Mouse (Mus musculus) adipocyte (in vitro differentiated cells): ENCODE data around the gene Dnaaf3.

ENCODE experiments used
- DNase-seq: peaks from one replicate; pipeline ENCODE4 v3.0.0-alpha.2; 2016; ENCODE audit warnings: low spot score

Dnaaf3 gene

DNA sequence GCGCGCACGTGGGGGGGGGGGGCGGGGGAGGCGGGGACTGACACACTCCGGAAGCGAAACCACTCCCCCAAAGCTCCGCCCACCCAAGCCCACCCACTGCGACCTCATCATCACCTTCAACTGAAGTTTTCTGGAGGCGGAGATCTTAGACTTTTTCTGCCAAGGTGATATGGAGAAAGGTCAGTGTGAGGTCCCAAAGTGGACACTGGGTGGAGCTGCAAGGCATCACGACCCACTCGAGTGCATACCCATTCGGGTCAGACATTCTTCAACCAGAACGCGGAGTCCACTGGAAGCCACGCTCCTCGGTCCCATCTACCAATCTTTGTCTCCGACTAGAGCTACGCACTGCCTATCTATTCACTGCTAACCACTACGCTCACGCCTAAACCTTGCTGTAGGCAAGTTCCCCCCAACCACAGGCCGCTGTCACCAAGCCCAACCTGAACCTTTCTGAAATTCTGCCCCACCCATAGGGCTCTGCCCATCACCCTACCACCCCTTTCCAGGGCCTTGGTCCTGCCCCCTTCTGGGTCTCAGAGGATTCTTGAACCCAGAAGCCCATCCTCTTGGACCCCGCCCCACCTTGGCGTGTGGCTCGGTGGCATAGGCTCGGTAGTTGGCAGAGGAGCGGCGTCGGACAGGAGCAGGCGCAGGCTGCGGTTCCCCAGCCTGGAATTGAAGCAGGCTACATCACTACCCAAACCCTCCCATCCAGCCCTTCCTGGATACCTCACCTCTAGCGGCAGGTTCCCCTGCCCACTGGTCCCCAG is 10.8 kb downstream of the Dnaaf3 start:
- no peak for DNase-seq

GRCm38 (mm10) chr7:4518487-4518886 is 13.8 kb downstream of the Dnaaf3 start:
- no peak for DNase-seq

GRCm38 (mm10) chr7:4516332-4517050 is 15.8 kb downstream of the Dnaaf3 start, which contains the start of gene Tnnt1:
Gene Tnnt1, minus strand, starts transcription at chr7:4516382.
- no peak for DNase-seq

DNA sequence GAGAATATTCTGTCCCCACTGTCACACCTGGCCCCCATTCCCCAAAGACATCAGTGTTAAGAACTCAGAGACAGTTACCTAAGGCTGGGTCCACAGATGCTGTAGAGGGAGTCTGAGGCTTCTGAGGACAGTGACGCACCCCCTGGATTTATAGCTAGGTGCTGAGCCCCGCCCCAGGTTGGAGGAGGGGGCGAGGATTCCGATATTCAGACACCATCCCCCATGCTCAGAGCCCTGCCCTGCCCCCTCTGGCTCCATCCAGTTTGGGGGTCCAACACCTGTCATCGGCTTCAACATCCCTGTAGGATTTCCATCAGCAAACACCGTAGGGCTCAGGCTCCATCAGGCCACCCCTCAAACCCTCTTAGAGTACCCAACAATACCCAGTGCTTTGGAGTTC is 16.4 kb downstream of the Dnaaf3 start:
- no peak for DNase-seq

- no peak for DNase-seq
These were observed 18.2 kb downstream of the Dnaaf3 start for GRCm38 (mm10) chr7:4513829-4514712.

- peak; percentile 38 for DNase-seq
These were observed 19.0 kb downstream of the Dnaaf3 start for GRCm38 (mm10) chr7:4513236-4513635.

- no peak for DNase-seq
These were observed 20.6 kb downstream of the Dnaaf3 start for GRCm38 (mm10) chr7:4511489-4512224.

GRCm38 (mm10) chr7:4509863-4510608 is 22.2 kb downstream of the Dnaaf3 start:
- no peak for DNase-seq

- DNase-seq: no peak
These were observed 23.5 kb downstream of the Dnaaf3 start for GRCm38 (mm10) chr7:4508739-4509116.

GRCm38 (mm10) chr7:4508062-4508738 is 24.1 kb downstream of the Dnaaf3 start:
- DNase-seq: no peak

GRCm38 (mm10) chr7:4507220-4507619 is 25.0 kb downstream of the Dnaaf3 start:
- DNase-seq: no peak

GRCm38 (mm10) chr7:4504646-4505435 is 27.4 kb downstream of the Dnaaf3 start:
- DNase-seq: no peak

- no peak for DNase-seq
These were observed 28.4 kb downstream of the Dnaaf3 start for GRCm38 (mm10) chr7:4503858-4504257.

DNA sequence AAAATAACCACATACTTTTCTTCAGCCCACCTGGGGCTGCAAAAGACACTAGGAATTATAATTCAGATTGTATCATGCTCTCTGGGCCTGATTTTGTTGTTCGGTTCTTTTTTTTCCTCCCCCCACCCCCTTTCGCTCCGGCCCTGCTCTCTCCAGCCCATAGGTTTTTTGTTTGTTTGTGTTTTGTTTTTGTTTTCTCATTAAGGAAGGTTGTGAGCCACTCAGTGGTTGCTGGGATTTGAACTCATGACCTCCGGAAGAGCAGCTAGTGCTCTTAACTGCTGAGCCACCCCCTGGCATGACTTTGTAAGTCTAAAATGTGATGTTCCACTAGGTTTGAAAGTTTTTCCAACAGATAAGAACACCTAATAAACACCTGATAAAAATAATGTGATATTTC is 29.2 kb downstream of the Dnaaf3 start:
- no peak for DNase-seq

DNA sequence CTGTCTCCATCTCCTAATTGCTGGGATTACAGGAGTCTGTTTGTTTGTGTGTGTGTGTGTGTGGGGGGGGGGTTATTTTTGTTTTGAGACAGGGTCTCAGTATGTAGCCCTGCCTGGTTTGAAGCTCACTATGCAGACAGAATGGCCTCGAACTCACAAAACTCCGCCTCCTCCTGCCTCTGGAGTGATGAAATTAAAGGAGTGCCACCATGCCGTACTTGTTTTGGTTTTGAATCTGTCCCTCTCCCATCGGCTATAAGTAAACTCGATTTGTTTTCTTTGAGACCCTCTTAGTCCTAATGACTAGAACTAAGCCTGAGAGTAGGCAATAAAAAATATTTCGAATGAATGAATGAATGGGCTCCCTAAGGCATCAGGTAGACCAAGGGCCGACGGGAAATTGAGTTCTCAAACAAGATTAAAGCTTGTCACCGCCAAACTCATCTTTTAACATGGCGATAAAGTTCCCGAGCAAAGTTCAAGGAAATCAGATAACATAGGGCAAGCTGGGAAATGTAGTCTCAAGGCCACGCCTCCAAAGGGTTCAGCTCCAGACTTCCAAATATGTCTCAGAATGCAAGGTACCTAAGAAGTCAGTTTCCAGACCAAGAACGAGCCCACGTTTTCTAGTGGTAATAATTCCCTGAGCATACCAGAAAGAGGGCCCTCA is 29.7 kb downstream of the Dnaaf3 start:
- DNase-seq: peak; percentile 63

- peak; percentile 90 for DNase-seq
These were observed 30.5 kb downstream of the Dnaaf3 start, which contains the start of gene Ppp1r12c for GRCm38 (mm10) chr7:4501558-4502397. Gene Ppp1r12c, minus strand, starts transcription at chr7:4501680.

- peak; percentile 20 for DNase-seq
These were observed 31.3 kb downstream of the Dnaaf3 start for GRCm38 (mm10) chr7:4500892-4501471.

GRCm38 (mm10) chr7:4499034-4499433 is 33.2 kb downstream of the Dnaaf3 start:
- DNase-seq: no peak
